Mouse (Mus musculus) erythroblast, embryonic 14.5 days (primary cell): Measurements from ENCODE around the gene Nell1.

Experiments used
- GATA1 ChIP-seq: IDR thresholded peaks from 2 replicates; pipeline ENCODE4 v1.6.1; 2012; ENCODE audit warnings: low read length, inconsistent platforms, mixed read lengths
- TAL1 ChIP-seq: IDR thresholded peaks from 3 replicates; pipeline ENCODE4 v1.6.1; 2012; ENCODE audit warnings: low read length, inconsistent platforms, mixed read lengths

- TF ChIP-seq TAL1, result no peak
- TF ChIP-seq GATA1, result no peak
Measured at GRCm38 (mm10) chr7:50551426-50551825, 576.8 kb downstream of the Nell1 start.
